Mouse (Mus musculus) monocyte, adult 5-6 weeks (primary cell): Measurements from ENCODE around the gene Rbm44. TPM values are rescaled to one million over a fixed set of nuclear protein-coding genes. Genes with fewer than 3 reads are reported as not detected.

Experiments
- ATAC-seq: fragments of 153-309, 156-312 bp; replicated peaks from 2 replicates; pipeline ENCODE4 v1.8.0; 2017; ENCODE audit warnings: mild to moderate bottlenecking; ENCODE audit not compliant: low TSS enrichment, insufficient number of reproducible peaks, severe bottlenecking, poor library complexity, low FRiP score
- total RNA-seq: library from RNA; stranded (forward); fragments of 200-1000, 200-491, 200-594 nt; gene quantifications from 3 replicates; pipeline ENCODE4 v1.2.3, GENCODE M21; 2017

The Rbm44 gene
- total RNA-seq, 1 experiment from 2014 or later, result 0.29 TPM

DNA sequence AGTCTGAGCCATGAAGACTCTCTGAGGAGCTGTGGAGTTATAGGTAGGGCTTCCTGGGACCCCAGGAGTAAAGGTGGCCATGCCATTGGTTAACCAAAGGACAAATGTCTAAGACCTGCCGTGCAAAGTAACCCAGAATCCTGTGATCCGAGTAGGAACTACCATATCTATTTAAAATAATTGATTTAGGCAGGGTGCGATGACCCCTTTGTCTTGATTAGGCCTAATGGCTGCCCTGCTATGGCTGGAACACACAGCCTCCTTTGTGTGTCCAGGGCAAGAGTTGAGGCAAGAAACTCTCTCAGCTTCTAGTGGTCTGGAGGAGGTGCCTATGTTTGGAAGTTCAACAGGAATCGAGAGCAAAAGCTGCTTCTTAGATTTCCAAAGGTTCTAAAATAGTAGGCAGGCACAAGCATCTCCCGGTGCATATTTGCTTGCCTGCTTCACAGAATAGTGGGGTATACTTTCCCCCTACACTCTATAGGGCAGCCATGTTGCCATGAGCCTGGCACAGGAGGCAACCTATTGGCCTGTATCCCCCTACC lies 59.4 kb downstream of the Rbm44 start:
- no peak for ATAC-seq

DNA sequence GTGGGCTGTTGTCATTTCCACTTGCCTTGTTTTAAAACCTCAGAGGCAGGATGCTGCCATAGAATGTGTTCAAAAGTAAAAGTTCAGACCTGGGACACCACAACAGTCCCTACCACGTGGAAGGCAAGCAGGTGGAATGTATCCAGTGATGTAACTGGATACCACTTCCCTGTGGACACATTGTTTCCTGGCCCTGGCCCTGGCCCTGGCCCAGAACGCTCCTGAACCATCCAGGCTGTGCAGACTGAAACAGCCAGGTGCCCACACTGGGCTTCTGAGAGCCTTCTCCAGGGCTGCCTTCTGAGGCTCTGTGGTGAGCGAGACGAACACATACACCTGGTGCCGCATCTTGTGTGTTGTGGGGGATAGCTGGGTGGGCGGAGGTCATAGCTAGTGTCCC lies 60.8 kb downstream of the Rbm44 start:
- ATAC-seq, result no peak

DNA sequence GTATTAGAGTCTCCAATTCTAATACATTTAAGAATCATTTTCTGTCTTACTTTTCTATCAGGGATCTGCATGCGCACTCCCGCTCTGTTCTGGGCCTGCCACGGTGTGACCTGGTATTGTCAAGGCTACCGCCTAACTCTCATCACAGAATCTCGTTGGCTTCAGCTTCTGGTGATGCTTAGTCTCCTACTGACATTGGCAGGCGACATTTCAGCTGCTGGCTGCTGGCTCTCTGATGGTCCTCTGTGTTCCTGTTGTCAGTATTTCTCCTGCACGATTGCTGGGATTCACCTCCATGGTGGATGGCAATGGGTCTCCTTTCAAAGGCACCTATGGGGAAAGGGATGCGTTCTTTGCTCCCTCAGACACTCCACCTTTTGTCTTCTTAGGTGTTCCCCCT lies 61.4 kb downstream of the Rbm44 start:
- no peak for ATAC-seq

DNA sequence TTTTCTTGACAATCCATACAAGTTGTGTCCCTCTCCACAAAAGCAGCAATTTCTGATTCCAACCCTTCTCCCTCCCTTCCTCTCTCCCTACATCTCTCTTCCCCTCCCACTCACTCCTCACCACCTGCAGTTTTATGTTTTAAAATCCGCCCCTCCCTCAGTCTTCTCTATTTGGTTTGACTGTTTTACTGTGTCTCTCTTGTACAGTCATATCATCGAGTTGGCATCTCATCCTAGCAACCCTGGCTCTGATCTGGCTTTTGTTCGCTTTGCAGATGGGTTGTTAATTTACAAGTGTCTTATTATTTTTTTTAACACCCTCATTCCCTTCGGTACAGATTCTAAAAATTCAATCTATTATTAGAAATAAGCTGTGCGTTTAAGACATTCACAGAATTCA lies 62.0 kb downstream of the Rbm44 start:
- ATAC-seq, result no peak

DNA sequence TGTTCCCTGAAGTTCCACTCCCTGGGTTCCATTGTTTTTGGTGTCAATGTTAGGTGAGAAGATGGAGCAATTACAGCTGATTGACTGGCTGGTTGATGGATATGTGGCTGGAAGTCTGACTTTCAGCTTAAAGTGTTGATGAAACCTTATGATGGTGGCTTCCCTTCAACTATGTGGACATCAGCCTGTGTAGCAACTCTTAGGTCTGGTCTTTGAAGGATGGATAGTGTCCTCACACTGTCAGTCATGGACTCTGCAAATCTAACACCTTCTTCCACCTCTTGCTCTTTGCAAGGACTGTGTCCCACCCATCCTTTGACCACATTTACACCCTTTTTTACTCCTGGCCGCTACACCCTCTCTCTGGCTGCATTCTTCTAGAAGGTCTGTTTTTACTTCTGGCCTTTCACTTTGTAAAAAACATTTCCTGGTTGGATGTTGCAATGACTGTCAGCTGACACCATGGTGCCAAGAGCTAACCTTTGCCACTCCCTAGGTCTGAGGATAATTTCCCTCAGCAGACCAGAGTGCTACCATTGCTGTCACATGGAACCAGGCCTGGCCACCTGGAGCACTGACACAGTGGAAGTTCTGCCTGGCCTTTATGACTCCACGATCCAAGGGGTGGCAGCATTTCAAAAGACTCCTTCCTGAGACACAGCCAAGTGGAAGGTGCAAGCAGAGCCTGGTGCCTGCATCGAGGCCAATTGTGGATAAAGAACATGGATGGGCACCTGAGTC lies 62.6 kb downstream of the Rbm44 start:
- peak; percentile 64 for ATAC-seq

DNA sequence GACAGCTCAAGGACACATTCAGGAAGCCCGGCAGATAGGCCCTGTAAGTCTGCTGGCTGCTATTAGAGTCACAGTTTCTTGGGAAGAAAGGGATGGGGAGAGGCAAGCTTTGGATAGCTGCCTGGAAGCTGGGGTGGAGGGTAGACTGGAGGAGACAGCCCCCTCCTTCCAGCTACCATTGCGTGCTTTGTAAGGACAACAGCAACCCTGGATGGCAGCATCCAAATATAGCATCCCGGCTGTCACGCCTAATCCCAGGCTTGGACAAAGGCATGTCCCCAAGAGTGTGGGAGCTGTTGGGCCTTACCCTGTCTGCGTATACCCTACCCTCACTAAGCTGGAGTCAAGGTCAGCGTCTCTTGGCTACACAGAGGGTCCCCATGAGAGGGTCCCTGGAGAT lies 64.5 kb downstream of the Rbm44 start:
- ATAC-seq, result no peak

DNA sequence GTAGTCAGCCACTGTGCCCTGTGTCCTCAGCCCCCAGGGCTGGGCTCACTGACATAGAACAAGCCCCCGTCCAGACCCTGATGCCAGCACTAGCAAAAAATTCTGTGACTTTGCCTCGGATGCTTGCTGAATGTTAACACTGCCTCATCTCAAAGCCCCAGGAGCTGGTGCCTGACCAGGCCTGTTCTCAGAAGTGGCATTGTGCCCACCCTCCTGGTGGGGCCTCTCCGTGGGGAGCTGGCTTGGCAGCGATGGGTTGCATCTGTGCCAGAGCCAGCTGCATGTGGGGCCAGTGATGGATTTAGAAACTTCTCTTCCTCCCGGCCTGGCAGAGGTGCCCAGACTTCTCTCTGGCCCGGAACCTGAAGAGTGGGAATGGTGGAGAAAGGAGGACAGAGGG lies 64.9 kb downstream of the Rbm44 start:
- no peak for ATAC-seq

DNA sequence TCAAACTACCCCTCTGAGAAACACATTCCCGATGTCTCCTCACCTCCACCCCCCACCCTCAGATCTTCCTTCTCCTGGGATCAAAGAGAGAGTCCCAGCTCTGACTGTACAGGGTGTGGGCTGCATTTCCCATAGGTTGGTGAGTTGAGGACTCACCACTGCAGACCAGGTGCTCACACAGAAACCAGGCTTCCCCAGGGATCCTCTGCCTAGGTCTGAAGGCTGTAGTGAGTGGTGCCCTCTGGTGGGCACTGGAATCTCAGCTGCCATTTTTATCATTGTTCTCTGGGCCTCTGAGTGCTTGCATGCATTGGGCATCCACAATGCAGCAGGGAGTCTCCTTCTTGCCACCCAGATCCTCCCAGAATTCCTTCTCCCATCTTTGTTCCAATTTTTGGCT lies 66.2 kb downstream of the Rbm44 start:
- ATAC-seq, result peak; percentile 48

DNA sequence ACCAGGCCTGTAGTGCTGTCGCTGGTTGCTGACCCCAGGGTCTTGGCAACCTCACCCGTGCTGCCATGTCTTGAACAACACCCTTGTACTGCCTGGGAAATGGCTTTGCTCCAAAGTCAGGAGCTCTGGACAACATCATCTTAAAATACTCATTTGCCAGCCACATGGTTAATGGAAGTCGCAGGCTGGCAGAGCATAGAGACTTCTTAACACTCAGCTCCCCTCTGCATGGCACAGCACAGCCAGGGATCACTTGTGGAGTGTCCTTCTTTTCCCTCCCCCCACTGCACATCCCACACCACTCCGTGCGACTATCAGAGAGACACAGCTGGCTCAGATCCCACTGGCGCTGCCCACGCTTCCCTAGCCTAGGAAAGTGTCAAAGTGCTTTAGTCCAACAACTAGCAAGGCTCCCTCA lies 66.7 kb downstream of the Rbm44 start:
- no peak for ATAC-seq

DNA sequence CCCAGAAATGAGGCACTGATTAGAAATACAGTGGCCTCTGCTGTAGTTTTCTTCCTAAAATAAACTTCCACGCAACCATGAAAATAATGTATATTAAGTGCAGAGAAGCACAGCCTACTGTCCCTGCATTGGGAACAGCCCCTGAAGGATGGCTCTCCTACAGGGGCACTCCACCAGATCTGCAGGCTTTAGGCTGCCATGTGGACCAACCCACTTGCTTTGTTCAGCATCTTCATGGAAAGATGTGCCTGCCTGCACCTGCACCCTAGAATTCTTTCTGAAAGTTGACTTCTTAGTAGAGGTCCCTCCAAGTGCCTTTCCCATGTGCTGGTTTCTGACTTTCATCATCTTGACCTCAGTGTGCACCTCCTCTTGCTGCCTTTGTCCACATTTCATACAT lies 70.4 kb downstream of the Rbm44 start:
- ATAC-seq, result no peak

DNA sequence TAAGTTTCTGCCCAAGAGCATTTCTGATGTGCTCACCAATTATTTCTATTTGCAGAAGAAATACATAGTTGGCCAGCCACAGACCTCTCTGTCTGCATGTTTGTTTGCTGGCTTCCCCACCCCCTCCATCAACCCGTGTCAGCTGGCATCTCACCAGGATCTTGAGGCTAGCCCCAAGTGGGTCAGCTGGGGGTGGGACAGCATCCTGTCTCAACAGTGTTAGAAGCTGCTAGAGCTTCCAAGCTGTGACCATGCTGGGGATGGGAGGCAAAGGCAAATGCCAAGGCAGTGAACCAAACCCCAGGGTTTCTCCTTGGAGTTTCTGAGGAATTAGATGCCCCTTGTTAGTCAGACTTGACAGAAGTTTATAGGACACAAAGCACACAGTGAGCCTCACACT lies 71.1 kb downstream of the Rbm44 start:
- no peak for ATAC-seq

DNA sequence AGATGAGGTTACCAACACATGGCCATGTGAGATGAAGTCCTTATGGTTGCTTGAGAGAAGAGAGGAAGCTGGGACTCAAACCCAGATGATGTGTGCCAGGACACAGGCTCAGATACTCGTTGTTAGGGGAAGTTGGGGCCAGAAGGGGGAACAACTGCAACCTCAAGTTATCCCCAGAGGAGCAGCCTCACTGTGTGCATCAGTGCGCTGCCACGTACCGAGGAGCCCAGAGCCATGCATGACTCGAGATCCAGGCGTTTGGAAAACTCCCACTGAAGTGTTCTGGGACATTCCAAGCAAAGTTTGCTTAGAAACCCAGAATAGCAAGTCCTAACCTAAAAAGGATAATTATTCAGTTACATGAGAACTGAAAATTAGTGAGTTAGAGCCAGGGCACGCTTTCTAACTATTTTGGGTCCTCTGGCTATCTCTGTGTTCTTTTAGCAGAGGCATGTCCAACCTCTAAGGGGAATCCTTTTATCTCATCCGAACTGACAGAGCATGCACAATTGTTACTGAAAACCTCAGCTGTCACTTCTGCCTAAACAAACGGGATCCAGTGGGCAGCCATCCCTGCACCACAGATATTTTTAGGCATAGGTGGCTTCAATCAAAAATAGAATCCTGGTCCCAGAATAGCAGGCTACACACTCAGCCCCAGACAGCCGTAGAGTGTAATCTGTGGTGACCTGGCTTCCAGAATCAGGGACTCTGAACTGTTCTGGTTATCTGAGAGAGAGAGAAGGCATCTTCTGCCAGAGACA lies 71.8 kb downstream of the Rbm44 start:
- ATAC-seq, result peak; percentile 91

DNA sequence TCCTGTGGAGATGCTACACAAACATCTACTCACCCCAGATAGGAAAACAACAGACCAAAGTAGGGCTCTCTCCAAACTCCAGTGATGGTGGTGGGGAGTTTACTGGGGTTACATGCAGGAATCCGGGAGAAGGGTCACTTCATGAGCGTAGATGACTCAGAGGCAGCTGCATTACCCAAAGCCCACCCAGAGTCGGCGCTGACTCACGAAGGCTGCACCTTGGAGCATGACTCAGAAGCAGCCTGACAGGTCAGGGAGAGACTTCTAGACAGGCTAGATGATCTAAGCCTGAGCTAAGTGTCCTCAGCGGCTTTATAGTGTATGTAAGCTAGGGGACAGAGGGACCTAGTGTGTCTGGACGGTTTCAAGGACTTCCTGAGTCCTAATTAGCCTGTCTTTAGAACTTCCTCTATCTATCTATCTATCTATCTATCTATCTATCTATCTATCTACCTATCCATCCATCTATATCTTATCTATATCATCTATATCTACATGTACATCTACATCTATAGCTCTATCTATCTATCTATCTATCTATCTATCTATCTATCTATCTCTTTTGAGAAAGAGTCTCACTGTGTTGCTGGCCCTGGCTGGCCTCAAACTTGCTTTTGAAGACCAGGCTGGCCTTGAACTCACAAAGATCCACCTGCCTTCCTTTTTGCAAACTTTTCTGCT lies 74.9 kb downstream of the Rbm44 start:
- ATAC-seq, result no peak

DNA sequence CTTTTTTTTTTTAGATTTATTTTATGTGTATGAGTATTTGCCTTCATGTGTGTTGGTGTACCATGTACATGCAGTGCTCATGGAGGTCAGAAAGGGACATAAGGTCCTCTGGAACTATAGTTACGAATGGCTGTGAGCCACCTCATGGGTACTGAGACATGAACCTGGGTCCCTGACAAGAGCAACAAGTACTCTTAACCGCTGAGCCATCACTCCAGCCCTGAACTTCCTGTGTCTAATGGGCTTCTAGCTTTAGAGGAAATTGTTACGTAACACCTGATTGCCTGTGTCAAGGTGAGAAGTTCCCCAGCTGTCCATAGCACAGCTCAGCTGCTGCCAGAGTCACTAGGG lies 75.4 kb downstream of the Rbm44 start:
- no peak for ATAC-seq

Other genes with a start within 250 kb of the Rbm44 start
- gene Mlph, start 230.0 kb upstream of the Rbm44 start, total RNA-seq, result not detected in 3 replicates
- not detected in 3 replicates for gene Prlh, start 192.0 kb upstream of the Rbm44 start, total RNA-seq
- not detected in 3 replicates for gene Rab17, start 175.4 kb upstream of the Rbm44 start, total RNA-seq
- 527 to 604 TPM (median 547 TPM) in 3 replicates for gene Lrrfip1, start 146.4 kb upstream of the Rbm44 start, total RNA-seq
- gene Ramp1, start 34.7 kb downstream of the Rbm44 start, total RNA-seq, result 15.7 to 28.1 TPM (median 26.3 TPM) in 3 replicates
- gene Ube2f, start 105.2 kb downstream of the Rbm44 start, total RNA-seq, result 75.0 to 85.6 TPM (median 83.2 TPM) in 3 replicates
- 18.4 to 25.4 TPM (median 25.1 TPM) in 3 replicates for gene Scly, start 153.2 kb downstream of the Rbm44 start, total RNA-seq
- not detected in 3 replicates for gene Espnl, start 177.0 kb downstream of the Rbm44 start, total RNA-seq
- 1.2 to 11.7 TPM (median 3.0 TPM) in 3 replicates for gene Klhl30, start 205.9 kb downstream of the Rbm44 start, total RNA-seq
- 0.29 to 0.48 TPM in 2 of 3 replicates, not detected in the other for gene Erfe, start 221.3 kb downstream of the Rbm44 start, total RNA-seq